Mouse (Mus musculus) embryonic facial prominence, embryonic 14.5 days (tissue): Measurements from ENCODE around the gene Tmem170b. TPM values are rescaled to one million over a fixed set of nuclear protein-coding genes. Genes with fewer than 3 reads are reported as not detected.

Experiments
- ATAC-seq: fragments of 200-750 bp; cut with Nextera tagmentation; 2 replicates; pipeline ENCODE4 v1.8.0; 2017; ENCODE audit warnings: low read depth, moderate number of reproducible peaks, moderate TSS enrichment
- DNase-seq: peaks from one replicate; pipeline ENCODE4 v3.0.0-alpha.2; 2015; ENCODE audit warnings: low spot score
- H3K27ac ChIP-seq: fragments of 300-500 bp; sonication (generic); replicated peaks from 2 replicates; pipeline ENCODE4 v1.5.1; 2014; ENCODE audit warnings: low read depth, mild to moderate bottlenecking, low read length, moderate library complexity
- H3K27me3 ChIP-seq: fragments of 300-500 bp; sonication (generic); replicated peaks from 2 replicates; pipeline ENCODE4 v1.6.1; 2014; ENCODE audit warnings: low read length; ENCODE audit not compliant: control insufficient read depth, insufficient read depth
- H3K36me3 ChIP-seq: fragments of 300-500 bp; sonication (generic); 2 replicates; pipeline ENCODE4 v1.6.1; 2014; ENCODE audit warnings: low read length, mixed read lengths; ENCODE audit not compliant: control insufficient read depth, insufficient read depth
- H3K4me1 ChIP-seq: fragments of 300-500 bp; sonication (generic); 2 replicates; pipeline ENCODE4 v1.6.1; 2014; ENCODE audit warnings: antibody characterized with exemption, low read length; ENCODE audit not compliant: control insufficient read depth, insufficient read depth
- H3K4me2 ChIP-seq: fragments of 300-500 bp; sonication (generic); 2 replicates; pipeline ENCODE4 v1.6.1; 2014; ENCODE audit warnings: low read depth, mild to moderate bottlenecking, low read length, moderate library complexity, mixed read lengths
- H3K4me3 ChIP-seq: fragments of 300-500 bp; sonication (generic); 2 replicates; pipeline ENCODE4 v1.5.1; 2014; ENCODE audit warnings: low read depth, mild to moderate bottlenecking, low read length
- H3K9ac ChIP-seq: fragments of 300-500 bp; sonication (generic); 2 replicates; pipeline ENCODE4 v1.6.1; 2014; ENCODE audit warnings: low read depth, mild to moderate bottlenecking, low read length, moderate library complexity, mixed read lengths
- H3K9me3 ChIP-seq: fragments of 300-500 bp; sonication (generic); 2 replicates; pipeline ENCODE4 v1.6.1; 2016; ENCODE audit warnings: low read length; ENCODE audit not compliant: control insufficient read depth
- WGBS: fragments of 180-500 bp; shearing (Covaris S2); extraction: QIAGEN DNeasy Blood & Tissue Kit; methylation state at CpG from one replicate; pipeline ENCODE4 v1.1.7; 2014; 5-methylcytosine and 5-hydroxymethylcytosine counted together
- polyA plus RNA-seq: library from polyadenylated mRNA; unstranded; fragments of >200 nt; fragmentation: Nextera tagmentation; extraction: Ambion mirVana; gene quantifications from 2 replicates; pipeline ENCODE4 v1.2.1, GENCODE M21; 2014

Gene Tmem170b
- polyA plus RNA-seq, 1 experiment from 2014 or later: 14.9 TPM

- WGBS: 48% methylated on average over 4 of the region's 4 CpGs
- H3K4me1 ChIP-seq: peaks cover 6% of the 10 kb centered on the region; the same call in 1 of the 2 replicates
- H3K9ac ChIP-seq: no peak overlapping the region
- no peaks in the 10 kb centered on the region for H3K27me3 ChIP-seq
- H3K9me3 ChIP-seq: peaks cover 11% of the 10 kb centered on the region; the same call in 1 of the 2 replicates
- no peak for DNase-seq
- no peak overlapping the region for H3K4me3 ChIP-seq
- no peaks in the 10 kb centered on the region for H3K36me3 ChIP-seq
- H3K4me2 ChIP-seq: no peak overlapping the region
- ATAC-seq: no peak
- H3K27ac ChIP-seq: no peak overlapping the region
These were observed 32.4 kb upstream of the Tmem170b start for GRCm38 (mm10) chr13:41573126-41573846.

- H3K9ac ChIP-seq: no peak overlapping the region
- no peak overlapping the region for H3K27ac ChIP-seq
- H3K4me2 ChIP-seq: no peak overlapping the region
- no peaks in the 10 kb centered on the region for H3K4me1 ChIP-seq
- H3K4me3 ChIP-seq: no peak overlapping the region
- H3K27me3 ChIP-seq: no peaks in the 10 kb centered on the region
- ATAC-seq (no peak), DNase-seq (no peak)
- WGBS: 75% methylated on average over 4 of the region's 4 CpGs
- H3K9me3 ChIP-seq: peaks cover 11% of the 10 kb centered on the region; the same call in 1 of the 2 replicates
- H3K36me3 ChIP-seq: no peaks in the 10 kb centered on the region
These were observed 24.6 kb upstream of the Tmem170b start for GRCm38 (mm10) chr13:41581058-41581457.

- Histone ChIP-seq H3K9me3 (no peaks in the 10 kb centered on the region), H3K4me1 (no peaks in the 10 kb centered on the region), H3K27me3 (no peaks in the 10 kb centered on the region), H3K36me3 (no peaks in the 10 kb centered on the region), H3K4me2 (no peak overlapping the region), H3K27ac (no peak overlapping the region), H3K4me3 (no peak overlapping the region), H3K9ac (no peak overlapping the region)
- DNase-seq (no peak), ATAC-seq (no peak)
- 78% methylated on average over 7 of the region's 7 CpGs for WGBS
These were observed 21.9 kb upstream of the Tmem170b start for GRCm38 (mm10) chr13:41583666-41584357.

- Histone ChIP-seq H3K27me3 (no peaks in the 10 kb centered on the region), H3K36me3 (no peaks in the 10 kb centered on the region), H3K4me3 (no peak overlapping the region), H3K9me3 (no peaks in the 10 kb centered on the region), H3K4me1 (no peaks in the 10 kb centered on the region), H3K4me2 (no peak overlapping the region), H3K9ac (no peak overlapping the region), H3K27ac (no peak overlapping the region)
- ATAC-seq (no peak), DNase-seq (no peak)
- WGBS: 91% methylated on average over 3 of the region's 3 CpGs
These were observed 21.4 kb upstream of the Tmem170b start for GRCm38 (mm10) chr13:41584358-41584680.

DNA sequence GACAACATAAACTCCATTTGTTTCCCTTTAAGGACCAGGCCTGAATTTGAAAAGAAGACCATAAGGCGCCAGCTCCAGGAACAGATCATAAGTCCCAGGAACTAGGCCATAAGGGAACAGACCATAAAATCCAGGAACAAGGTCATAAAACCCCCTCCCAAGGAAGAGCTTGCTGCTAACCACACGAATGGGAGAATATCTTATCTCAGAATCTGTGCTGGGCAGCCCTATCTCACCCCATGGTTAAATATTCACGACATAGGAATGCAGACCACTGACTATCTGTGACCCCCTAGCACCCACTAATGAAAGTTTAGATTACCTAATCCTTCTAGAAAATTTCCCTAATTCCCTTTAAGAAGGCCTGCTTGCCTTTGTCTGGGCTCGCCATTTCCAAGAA is 20.8 kb upstream of the Tmem170b start:
- H3K4me2 ChIP-seq: no peak overlapping the region
- H3K36me3 ChIP-seq: no peaks in the 10 kb centered on the region
- H3K4me1 ChIP-seq: no peaks in the 10 kb centered on the region
- ATAC-seq (no peak), DNase-seq (no peak)
- no peak overlapping the region for H3K9ac ChIP-seq
- H3K4me3 ChIP-seq: no peak overlapping the region
- H3K27ac ChIP-seq: no peak overlapping the region
- H3K9me3 ChIP-seq: no peaks in the 10 kb centered on the region
- 89% methylated on average over 4 of the region's 4 CpGs for WGBS
- no peaks in the 10 kb centered on the region for H3K27me3 ChIP-seq

DNA sequence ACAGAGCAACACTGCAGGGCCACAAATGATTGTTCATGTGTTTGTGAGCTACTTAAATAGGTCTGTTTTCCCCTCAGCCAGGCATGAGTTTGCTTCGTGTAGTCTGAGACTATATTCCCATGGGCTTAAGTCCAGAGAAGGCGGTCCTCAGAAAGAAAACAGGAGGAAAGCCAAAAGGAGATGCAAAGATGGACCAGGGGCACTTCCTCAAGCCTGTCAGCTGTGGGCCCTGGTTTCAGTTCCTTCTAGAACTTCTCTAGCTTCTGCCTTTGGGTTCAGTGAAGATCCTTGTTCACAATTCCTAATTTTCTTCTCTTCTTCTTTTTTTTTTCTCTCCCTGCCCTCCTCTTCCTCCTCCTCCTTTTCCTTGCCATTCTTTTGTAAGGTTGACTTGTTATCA is 9.0 kb upstream of the Tmem170b start:
- H3K9ac ChIP-seq: no peak overlapping the region
- 46% methylated on average over 2 of the region's 2 CpGs for WGBS
- ATAC-seq (no peak), DNase-seq (no peak)
- H3K4me3 ChIP-seq: no peak overlapping the region
- H3K27ac ChIP-seq: no peak overlapping the region
- H3K4me1 ChIP-seq: no peaks in the 10 kb centered on the region
- no peak overlapping the region for H3K4me2 ChIP-seq
- H3K36me3 ChIP-seq: no peaks in the 10 kb centered on the region
- no peaks in the 10 kb centered on the region for H3K27me3 ChIP-seq
- H3K9me3 ChIP-seq: no peaks in the 10 kb centered on the region

DNA sequence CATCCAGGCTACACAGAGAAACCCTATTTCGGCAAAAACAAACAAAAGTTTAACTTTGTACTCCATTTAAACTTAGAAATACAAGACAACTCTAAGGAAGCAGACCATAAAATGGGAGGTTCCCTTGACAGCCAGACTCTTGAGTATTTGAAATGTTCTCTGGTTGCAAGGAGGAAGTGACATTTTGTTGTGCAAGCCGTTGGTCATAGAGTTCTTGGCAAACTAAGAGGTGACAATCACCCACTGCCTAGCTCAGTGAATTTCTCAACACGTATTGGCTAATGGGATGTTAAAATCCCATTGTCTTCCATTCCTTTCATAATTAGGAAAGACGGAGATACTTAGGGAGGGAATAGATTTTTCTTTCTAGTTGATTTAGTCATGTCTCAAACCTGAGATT is 5.7 kb upstream of the Tmem170b start:
- no peak overlapping the region for H3K27ac ChIP-seq
- ATAC-seq: no peak

DNA sequence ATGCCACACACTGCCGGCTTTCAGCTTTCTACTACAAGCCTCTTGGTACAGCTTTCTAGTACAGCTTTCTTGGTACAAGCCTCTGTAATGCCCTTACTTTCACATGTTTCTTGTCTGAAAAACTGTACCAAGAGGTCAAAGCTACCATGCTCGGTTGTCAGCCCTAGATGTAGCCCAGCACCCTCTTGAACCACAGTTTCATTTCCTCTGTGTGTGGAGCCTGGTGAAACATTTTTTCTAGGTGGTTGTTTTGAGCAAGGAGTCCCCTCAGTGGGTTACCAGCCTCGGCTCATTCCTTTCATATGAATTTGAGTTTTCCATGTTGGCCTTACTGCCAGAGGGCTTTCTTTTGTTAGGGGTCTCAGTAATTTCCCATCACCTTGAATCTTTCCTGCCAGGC is 4.7 kb upstream of the Tmem170b start:
- WGBS: 80% methylated on average over 3 of the region's 3 CpGs
- no peak for ATAC-seq
- H3K27me3 ChIP-seq: no peaks in the 10 kb centered on the region
- H3K9ac ChIP-seq: no peak overlapping the region
- H3K4me3 ChIP-seq: no peak overlapping the region
- H3K4me2 ChIP-seq: no peak overlapping the region
- H3K9me3 ChIP-seq: no peaks in the 10 kb centered on the region
- no peak for DNase-seq
- no peaks in the 10 kb centered on the region for H3K36me3 ChIP-seq
- peaks cover 3% of the 10 kb centered on the region; the same call in 1 of the 2 replicates for H3K4me1 ChIP-seq
- H3K27ac ChIP-seq: no peak overlapping the region

More for the DNA sequence above, 5.7 kb upstream of the Tmem170b start:
- Histone ChIP-seq H3K4me1 (peaks cover 3% of the 10 kb centered on the region; the same call in 1 of the 2 replicates), H3K4me2 (no peak overlapping the region), H3K9ac (no peak overlapping the region), H3K9me3 (no peaks in the 10 kb centered on the region), H3K27me3 (no peaks in the 10 kb centered on the region), H3K4me3 (no peak overlapping the region), H3K36me3 (no peaks in the 10 kb centered on the region)
- no peak for DNase-seq
- 78% methylated on average over 4 of the region's 4 CpGs for WGBS
